Mouse (Mus musculus) midbrain, embryonic 14.5 days (tissue): ENCODE results near the gene Lgi1. TPM values are rescaled to one million over a fixed set of nuclear protein-coding genes. Genes with fewer than 3 reads are reported as not detected.

Experiments used
- ATAC-seq: fragments of 200-750 bp; cut with Nextera tagmentation; 2 replicates; pipeline ENCODE4 v1.8.0; 2017; ENCODE audit warnings: moderate number of reproducible peaks, moderate library complexity; ENCODE audit not compliant: low FRiP score, low TSS enrichment
- DNase-seq: peaks from one replicate; pipeline ENCODE4 v3.0.0-alpha.2; 2015
- H3K27ac ChIP-seq: fragments of 300-500 bp; sonication (generic); replicated peaks from 2 replicates; pipeline ENCODE4 v1.5.1; 2014; ENCODE audit warnings: mild to moderate bottlenecking, low read depth, low read length, moderate library complexity
- H3K27me3 ChIP-seq: fragments of 300-500 bp; sonication (generic); 2 replicates; pipeline ENCODE4 v1.6.1; 2014; ENCODE audit warnings: low read length, control low read depth, mixed read lengths; ENCODE audit not compliant: control insufficient read depth, insufficient read depth
- H3K36me3 ChIP-seq: fragments of 300-500 bp; sonication (generic); 2 replicates; pipeline ENCODE4 v1.6.1; 2014; ENCODE audit warnings: low read length, control low read depth; ENCODE audit not compliant: control insufficient read depth, insufficient read depth
- H3K4me1 ChIP-seq: fragments of 300-500 bp; sonication (generic); 2 replicates; pipeline ENCODE4 v1.6.1; 2014; ENCODE audit warnings: mild to moderate bottlenecking, antibody characterized with exemption, low read length, control low read depth; ENCODE audit not compliant: control insufficient read depth, insufficient read depth
- H3K4me2 ChIP-seq: fragments of 300-500 bp; sonication (generic); 2 replicates; pipeline ENCODE4 v1.6.1; 2014; ENCODE audit warnings: mild to moderate bottlenecking, low read length, moderate library complexity
- H3K4me3 ChIP-seq: fragments of 300-500 bp; sonication (generic); replicated peaks from 2 replicates; pipeline ENCODE4 v1.5.1; 2014; ENCODE audit warnings: low read depth, low read length
- H3K9ac ChIP-seq: fragments of 300-500 bp; sonication (generic); replicated peaks from 2 replicates; pipeline ENCODE4 v1.6.1; 2014; ENCODE audit warnings: mild to moderate bottlenecking, low read length, moderate library complexity
- H3K9me3 ChIP-seq: fragments of 300-500 bp; sonication (generic); 2 replicates; pipeline ENCODE4 v1.6.1; 2016; ENCODE audit warnings: low read length, control low read depth, mixed read lengths; ENCODE audit not compliant: control insufficient read depth
- WGBS: fragments of 180-500 bp; shearing (Covaris S2); extraction: QIAGEN DNeasy Blood & Tissue Kit; methylation state at CpG from one replicate; pipeline ENCODE4 v1.1.7; 2014; 5-methylcytosine and 5-hydroxymethylcytosine counted together
- polyA plus RNA-seq: library from polyadenylated mRNA; unstranded; fragments of >200 nt; fragmentation: Nextera tagmentation; extraction: Ambion mirVana; gene quantifications from 2 replicates; pipeline ENCODE4 v1.2.1, GENCODE M21; 2014

Lgi1 gene
- polyA plus RNA-seq, 1 experiment from 2014 or later: 15.0 TPM

DNA sequence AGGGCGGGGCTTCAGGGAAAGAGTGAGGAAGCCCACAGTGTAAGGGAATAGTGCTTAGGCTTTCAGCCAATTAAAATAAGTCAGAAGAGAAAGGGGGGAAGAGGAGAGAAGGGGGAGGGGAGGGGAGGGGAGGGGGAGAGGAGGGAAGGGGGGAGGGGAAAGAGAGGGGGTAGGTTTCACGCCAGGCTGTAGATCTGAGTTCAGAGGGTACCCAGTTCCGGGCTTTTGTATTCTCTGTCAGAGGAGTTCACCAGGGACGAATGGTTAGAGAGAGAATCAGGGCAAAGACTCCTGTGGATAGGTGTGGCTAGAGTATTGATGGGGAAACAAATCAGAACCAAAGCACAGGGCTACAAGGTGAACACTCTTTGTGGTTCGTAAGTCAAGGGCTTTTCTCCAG, 27.8 kb upstream of the Lgi1 start:
- H3K27ac ChIP-seq: no peak overlapping the region
- WGBS: 54% methylated on average over 5 of the region's 5 CpGs
- no peaks in the 10 kb centered on the region for H3K36me3 ChIP-seq
- H3K9ac ChIP-seq: no peak overlapping the region
- no peak overlapping the region for H3K4me2 ChIP-seq
- no peak for DNase-seq
- no peak overlapping the region for H3K4me3 ChIP-seq
- no peaks in the 10 kb centered on the region for H3K9me3 ChIP-seq
- no peak for ATAC-seq
- peaks cover 13% of the 10 kb centered on the region; the same call in 1 of the 2 replicates for H3K4me1 ChIP-seq
- no peaks in the 10 kb centered on the region for H3K27me3 ChIP-seq

DNA sequence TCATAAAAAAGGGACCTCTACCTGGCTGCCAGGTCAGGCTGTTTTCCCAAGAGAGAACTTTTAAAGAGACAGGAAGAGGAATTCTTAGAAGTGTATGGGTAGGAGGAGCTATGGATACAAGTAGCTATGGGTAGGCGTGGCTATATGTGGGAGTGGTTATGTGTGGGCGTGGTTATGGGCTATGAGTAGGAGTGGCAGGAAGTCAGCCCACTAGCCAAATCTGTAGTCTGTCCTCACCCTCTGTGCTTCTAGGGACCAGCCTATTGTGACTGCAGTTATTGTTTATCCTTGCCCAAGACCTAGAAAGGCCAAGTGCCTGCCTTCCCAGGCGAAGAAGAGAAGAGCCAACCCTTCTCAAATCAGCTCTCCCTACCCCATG, 26.5 kb upstream of the Lgi1 start:
- ATAC-seq (peak; percentile 65), DNase-seq (peak; percentile 28)

DNA sequence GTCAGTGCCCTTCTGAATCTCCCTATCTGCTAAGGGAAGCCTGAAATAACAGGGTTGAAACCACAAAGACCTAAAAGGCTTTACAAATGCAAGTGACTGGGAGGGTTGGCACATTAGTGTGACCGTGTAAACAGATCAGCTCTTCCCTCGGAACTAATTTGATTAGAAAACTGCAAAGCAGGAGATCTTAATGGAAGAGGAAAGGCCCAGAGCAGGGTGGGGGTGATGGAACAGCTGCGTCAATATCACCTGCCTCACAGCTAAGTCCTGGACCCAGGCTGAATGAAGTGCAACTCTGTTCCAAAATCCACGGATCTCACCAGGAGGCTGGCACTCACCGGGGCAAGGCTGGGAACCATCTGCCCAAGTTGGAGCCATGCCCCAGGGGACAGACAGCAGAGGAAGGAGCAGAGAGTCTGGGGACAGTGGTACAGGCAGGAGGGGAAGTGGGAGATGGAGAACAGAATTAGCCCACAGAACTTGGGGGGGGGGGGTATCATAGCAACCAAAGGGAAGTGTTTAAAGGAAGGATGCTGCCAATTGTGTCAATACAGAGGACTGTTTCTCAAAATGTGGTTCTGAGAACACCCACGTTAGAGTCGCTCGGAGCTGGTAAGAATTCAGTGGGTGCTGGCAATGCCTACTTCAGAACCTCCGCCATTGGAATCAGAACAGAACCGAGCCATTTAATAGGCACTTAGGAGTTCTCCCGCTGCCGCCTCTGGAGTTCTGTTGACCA, 26.0 kb upstream of the Lgi1 start:
- Histone ChIP-seq H3K9ac (no peak overlapping the region), H3K4me3 (no peak overlapping the region), H3K27ac (peak overlapping the region; percentile 42; the same call in 1 of the 2 replicates), H3K9me3 (no peaks in the 10 kb centered on the region), H3K4me1 (peaks cover 13% of the 10 kb centered on the region; the same call in 1 of the 2 replicates), H3K27me3 (no peaks in the 10 kb centered on the region), H3K4me2 (no peak overlapping the region), H3K36me3 (no peaks in the 10 kb centered on the region)
- ATAC-seq: peak; percentile 85
- 53% methylated on average over 12 of the region's 12 CpGs for WGBS
- peak; percentile 45 for DNase-seq

More for the DNA sequence above, 26.5 kb upstream of the Lgi1 start:
- Histone ChIP-seq H3K9ac (no peak overlapping the region), H3K27ac (peak overlapping the region; percentile 42; the same call in 1 of the 2 replicates), H3K4me2 (no peak overlapping the region), H3K4me1 (peaks cover 13% of the 10 kb centered on the region; the same call in 1 of the 2 replicates), H3K36me3 (no peaks in the 10 kb centered on the region), H3K4me3 (no peak overlapping the region), H3K9me3 (no peaks in the 10 kb centered on the region), H3K27me3 (no peaks in the 10 kb centered on the region)
- 54% methylated on average over 3 of the region's 3 CpGs for WGBS

DNA sequence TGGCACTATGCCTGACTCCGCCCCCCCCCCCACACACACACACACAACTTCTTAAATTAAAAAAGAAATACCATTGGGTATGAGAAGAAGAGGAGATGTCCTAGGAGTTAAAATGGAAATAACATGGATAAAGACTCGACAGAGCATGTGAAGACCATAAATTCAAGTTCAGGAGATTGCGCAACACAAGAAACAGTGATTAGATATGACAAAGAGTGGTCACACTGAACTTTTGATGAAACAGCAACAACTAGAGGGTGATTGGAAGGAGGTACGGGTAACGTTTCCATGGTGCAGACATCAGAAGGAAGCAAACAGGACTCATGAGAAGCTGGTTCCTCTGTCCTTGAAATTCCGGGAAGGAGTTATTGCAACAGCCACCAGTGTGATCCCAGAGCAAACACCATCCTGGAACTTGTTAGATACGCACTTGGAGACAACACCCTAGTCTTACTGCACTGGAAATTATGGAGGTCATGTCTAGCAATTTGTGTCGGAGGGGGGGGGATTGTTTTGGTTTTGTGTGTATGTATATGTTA, 22.0 kb upstream of the Lgi1 start:
- ATAC-seq (no peak), DNase-seq (no peak)
- H3K9me3 ChIP-seq: no peaks in the 10 kb centered on the region
- no peak overlapping the region for H3K27ac ChIP-seq
- no peaks in the 10 kb centered on the region for H3K36me3 ChIP-seq
- no peak overlapping the region for H3K4me3 ChIP-seq
- H3K9ac ChIP-seq: no peak overlapping the region
- WGBS: 90% methylated on average over 8 of the region's 8 CpGs
- H3K27me3 ChIP-seq: no peaks in the 10 kb centered on the region
- peaks cover 13% of the 10 kb centered on the region; the same call in 1 of the 2 replicates for H3K4me1 ChIP-seq
- no peak overlapping the region for H3K4me2 ChIP-seq

DNA sequence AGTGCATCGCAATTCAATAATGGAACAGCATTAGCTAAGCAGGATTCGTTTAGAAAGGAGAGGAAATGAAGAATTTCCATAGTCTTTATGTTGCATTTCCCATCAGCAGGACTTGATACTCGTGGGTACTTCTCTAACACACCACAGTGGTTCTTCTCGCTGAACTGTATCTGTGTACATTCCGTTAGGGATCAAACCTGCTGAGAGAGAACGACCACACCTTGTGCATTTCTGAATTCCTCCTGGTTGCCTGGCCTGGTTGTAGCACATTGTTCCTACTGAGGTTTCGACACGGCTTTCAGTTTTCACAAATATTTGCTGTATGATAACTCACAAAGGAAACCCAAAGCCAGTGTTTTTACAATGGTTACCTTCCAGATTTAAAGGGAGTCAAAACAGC, 19.6 kb upstream of the Lgi1 start:
- H3K27ac ChIP-seq: no peak overlapping the region
- 67% methylated on average over 8 of the region's 8 CpGs for WGBS

DNA sequence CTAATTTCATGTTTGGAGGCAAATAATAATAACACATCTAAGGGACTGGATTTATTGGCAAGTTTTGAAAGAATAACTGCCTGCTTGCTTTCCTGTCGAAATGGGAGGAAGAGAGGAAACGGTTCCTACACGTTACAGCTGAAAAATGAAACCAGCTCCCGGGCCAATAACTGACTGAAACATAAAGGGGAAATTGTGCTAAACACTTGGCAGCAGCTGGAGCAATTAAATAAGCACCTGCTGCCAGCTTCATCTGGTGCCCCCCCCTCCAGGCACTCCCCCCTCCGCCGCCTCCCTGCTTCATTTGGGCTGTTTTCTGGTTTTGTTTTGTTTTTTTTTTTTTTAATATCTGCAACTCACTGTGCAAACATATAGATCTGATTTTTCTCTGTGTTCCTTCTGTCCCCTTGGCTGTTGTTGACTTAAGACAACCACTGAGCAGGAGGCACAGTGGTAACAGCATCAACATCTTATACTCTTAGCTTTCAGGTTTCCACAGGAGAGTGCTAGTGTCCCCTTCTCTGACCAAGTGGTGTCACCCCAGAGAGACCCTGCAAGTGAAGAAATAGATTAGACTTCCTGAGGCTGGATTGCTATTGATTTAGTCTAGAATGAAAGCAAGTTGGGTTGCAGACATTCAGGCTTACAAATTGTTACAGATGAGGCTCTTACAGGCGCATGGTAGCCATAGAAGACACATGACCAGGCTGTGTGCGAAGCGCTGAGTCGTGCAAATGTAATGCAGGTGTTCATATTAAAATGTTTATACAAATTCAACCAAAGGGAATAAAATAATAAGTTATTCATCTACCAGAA, 18.8 kb upstream of the Lgi1 start:
- 76% methylated on average over 10 of the region's 10 CpGs for WGBS
- peak; percentile 39 for DNase-seq

More for the DNA sequence above, 19.6 kb upstream of the Lgi1 start:
- no peak for ATAC-seq
- Histone ChIP-seq H3K4me3 (no peak overlapping the region), H3K4me1 (no peaks in the 10 kb centered on the region), H3K9me3 (no peaks in the 10 kb centered on the region), H3K4me2 (no peak overlapping the region), H3K9ac (no peak overlapping the region), H3K36me3 (no peaks in the 10 kb centered on the region), H3K27me3 (no peaks in the 10 kb centered on the region)
- DNase-seq: no peak

DNA sequence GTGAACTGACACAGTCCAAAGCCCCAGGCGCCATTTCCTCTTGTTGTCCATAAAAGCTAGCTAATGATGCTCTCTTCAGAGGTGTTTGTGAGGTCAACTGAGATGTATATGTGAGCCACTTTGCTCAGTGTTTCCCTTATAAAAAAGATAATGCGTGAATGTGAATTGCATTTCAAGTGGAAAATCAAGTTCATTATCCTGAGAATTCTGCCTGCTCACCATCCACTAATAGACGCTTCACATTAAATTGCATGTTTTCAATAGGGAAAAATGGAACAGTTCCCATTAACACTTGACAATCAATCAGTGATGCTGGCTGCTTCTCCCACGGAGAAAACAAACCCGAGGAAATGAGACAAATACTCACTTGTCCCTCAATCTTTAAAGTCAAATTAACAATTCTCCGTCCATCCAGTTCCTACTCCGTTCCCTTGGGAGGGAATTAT, 18.1 kb upstream of the Lgi1 start:
- H3K27ac ChIP-seq: no peak overlapping the region; the same call in 1 of the 2 replicates
- H3K4me1 ChIP-seq: no peaks in the 10 kb centered on the region
- H3K4me2 ChIP-seq: no peak overlapping the region
- no peaks in the 10 kb centered on the region for H3K27me3 ChIP-seq
- ATAC-seq (no peak), DNase-seq (peak; percentile 28)
- no peak overlapping the region for H3K4me3 ChIP-seq
- no peaks in the 10 kb centered on the region for H3K9me3 ChIP-seq
- 65% methylated on average over 7 of the region's 7 CpGs for WGBS
- H3K36me3 ChIP-seq: no peaks in the 10 kb centered on the region
- no peak overlapping the region for H3K9ac ChIP-seq

More for the DNA sequence above, 18.8 kb upstream of the Lgi1 start:
- no peak for ATAC-seq
- no peaks in the 10 kb centered on the region for H3K27me3 ChIP-seq
- H3K4me1 ChIP-seq: no peaks in the 10 kb centered on the region
- H3K9me3 ChIP-seq: no peaks in the 10 kb centered on the region
- no peaks in the 10 kb centered on the region for H3K36me3 ChIP-seq
- no peak overlapping the region for H3K4me3 ChIP-seq
- H3K4me2 ChIP-seq: no peak overlapping the region
- H3K9ac ChIP-seq: no peak overlapping the region
- peak overlapping the region; percentile 38; the same call in 1 of the 2 replicates for H3K27ac ChIP-seq

DNA sequence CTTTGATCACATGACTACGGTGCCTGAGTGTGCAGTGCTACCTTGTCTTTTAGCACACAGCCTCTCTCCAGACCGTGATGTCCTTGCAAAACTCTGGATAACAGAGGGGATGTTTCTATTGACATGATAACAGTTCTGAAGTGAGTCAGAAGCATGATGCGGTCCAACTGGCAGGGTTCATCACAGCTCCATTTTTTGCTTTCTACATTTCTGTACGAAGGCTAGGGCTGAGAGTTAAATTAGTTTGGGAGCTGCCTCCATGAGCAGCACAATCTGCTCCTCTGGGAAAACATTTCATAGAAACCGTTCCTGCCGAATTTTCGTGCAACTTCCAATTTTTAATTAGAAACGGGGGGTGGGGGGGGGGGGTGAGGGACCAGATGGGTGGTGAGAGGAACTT, 14.7 kb upstream of the Lgi1 start:
- 83% methylated on average over 8 of the region's 8 CpGs for WGBS
- Histone ChIP-seq H3K27me3 (no peaks in the 10 kb centered on the region), H3K9me3 (no peaks in the 10 kb centered on the region), H3K4me2 (no peak overlapping the region), H3K4me1 (no peaks in the 10 kb centered on the region), H3K9ac (no peak overlapping the region), H3K36me3 (no peaks in the 10 kb centered on the region), H3K27ac (no peak overlapping the region), H3K4me3 (no peak overlapping the region)
- ATAC-seq: no peak
- DNase-seq: no peak
